Mouse (Mus musculus) hindbrain, embryonic 14.5 days (tissue): Measurements from ENCODE around the gene Stat5a. TPM values are rescaled to one million over a fixed set of nuclear protein-coding genes. Genes with fewer than 3 reads are reported as not detected.
A peak's percentile ranks its signal among the peaks of the same experiment; 100 is the strongest.

Experiments used
- ATAC-seq: fragments of 200-750 bp; cut with Nextera tagmentation; 2 replicates; pipeline ENCODE4 v1.8.0; 2017; ENCODE audit warnings: moderate number of reproducible peaks, mild to moderate bottlenecking, moderate TSS enrichment, moderate library complexity; ENCODE audit not compliant: low FRiP score
- DNase-seq: peaks from one replicate; pipeline ENCODE4 v3.0.0-alpha.2; 2015; ENCODE audit warnings: low spot score
- H3K27ac ChIP-seq: fragments of 300-500 bp; sonication (generic); 2 replicates; pipeline ENCODE4 v1.5.1; 2014; ENCODE audit warnings: mild to moderate bottlenecking, moderate library complexity
- H3K27me3 ChIP-seq: fragments of 300-500 bp; sonication (generic); 2 replicates; pipeline ENCODE4 v1.6.1; 2014; ENCODE audit warnings: mild to moderate bottlenecking, low read length, mixed read lengths; ENCODE audit not compliant: control insufficient read depth, insufficient read depth
- H3K36me3 ChIP-seq: fragments of 300-500 bp; sonication (generic); replicated peaks from 2 replicates; pipeline ENCODE4 v1.6.1; 2014; ENCODE audit not compliant: control insufficient read depth, insufficient read depth
- H3K4me1 ChIP-seq: fragments of 300-500 bp; sonication (generic); replicated peaks from 2 replicates; pipeline ENCODE4 v1.6.1; 2014; ENCODE audit warnings: antibody characterized with exemption, low read length, mixed read lengths; ENCODE audit not compliant: control insufficient read depth, insufficient read depth
- H3K4me2 ChIP-seq: fragments of 300-500 bp; sonication (generic); replicated peaks from 2 replicates; pipeline ENCODE4 v1.6.1; 2014; ENCODE audit warnings: mild to moderate bottlenecking, moderate library complexity
- H3K4me3 ChIP-seq: fragments of 300-500 bp; sonication (generic); replicated peaks from 2 replicates; pipeline ENCODE4 v1.5.1; 2014; ENCODE audit warnings: mild to moderate bottlenecking, low read length
- H3K9ac ChIP-seq: fragments of 300-500 bp; sonication (generic); 2 replicates; pipeline ENCODE4 v1.6.1; 2014
- H3K9me3 ChIP-seq: fragments of 300-500 bp; sonication (generic); 2 replicates; pipeline ENCODE4 v1.6.1; 2016; ENCODE audit warnings: low read length; ENCODE audit not compliant: control insufficient read depth
- WGBS: fragments of 180-500 bp; shearing (Covaris S2); extraction: QIAGEN DNeasy Blood & Tissue Kit; methylation state at CpG from one replicate; pipeline ENCODE4 v1.1.7; 2014; 5-methylcytosine and 5-hydroxymethylcytosine counted together
- polyA plus RNA-seq: library from polyadenylated mRNA; unstranded; fragments of >200 nt; fragmentation: Nextera tagmentation; extraction: Ambion mirVana; gene quantifications from 2 replicates; pipeline ENCODE4 v1.2.1, GENCODE M21; 2014

Gene Stat5a
- polyA plus RNA-seq, 1 experiment from 2014 or later = 1.4 TPM

DNA sequence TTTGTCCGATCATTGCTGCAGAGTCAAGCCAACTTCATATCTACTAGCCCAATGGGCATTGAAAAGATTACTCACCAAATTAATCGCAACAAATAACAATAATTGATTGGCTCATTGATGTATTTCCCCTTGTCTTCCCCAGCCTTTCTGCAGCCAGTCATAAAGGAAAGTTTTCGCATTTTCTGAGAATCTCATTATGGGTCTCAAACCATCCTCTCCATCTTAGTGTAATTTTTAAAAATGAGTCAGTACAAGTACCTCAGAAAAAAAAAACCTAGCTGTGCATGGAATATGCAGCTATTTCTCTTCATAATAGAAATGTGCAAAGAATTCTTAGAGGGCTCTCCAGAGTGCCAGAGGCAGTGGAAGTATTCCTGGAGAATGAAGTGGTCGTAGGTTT lies 15.0 kb upstream of the Stat5a start:
- Histone ChIP-seq H3K4me2 (no peak overlapping the region), H3K36me3 (no peaks in the 10 kb centered on the region), H3K9me3 (no peaks in the 10 kb centered on the region), H3K4me3 (no peak overlapping the region), H3K9ac (no peak overlapping the region), H3K27me3 (no peaks in the 10 kb centered on the region), H3K4me1 (peaks cover 15% of the 10 kb centered on the region), H3K27ac (no peak overlapping the region)
- ATAC-seq (no peak), DNase-seq (no peak)
- WGBS = 89% methylated on average over 4 of the region's 4 CpGs

DNA sequence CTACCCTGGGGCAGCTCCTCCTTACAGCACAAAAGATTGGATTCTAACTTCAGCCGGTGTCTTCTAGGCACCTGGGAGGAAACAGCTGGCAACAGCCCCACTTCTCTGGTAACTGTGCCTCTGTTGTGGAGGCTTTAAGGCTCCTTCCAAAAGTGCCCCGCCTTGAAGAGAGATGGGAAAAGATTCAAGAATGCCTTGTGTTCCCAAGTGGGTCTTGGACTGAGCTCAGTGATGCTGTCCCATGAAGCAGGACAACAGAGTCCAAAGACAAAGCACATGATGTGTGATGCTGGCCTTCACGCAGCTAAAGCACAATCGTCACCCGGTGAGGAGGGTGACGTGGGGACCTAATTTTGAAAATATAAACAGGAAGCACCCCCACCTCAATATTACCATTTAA lies 13.4 kb upstream of the Stat5a start:
- WGBS = 86% methylated on average over 6 of the region's 6 CpGs
- no peak overlapping the region for H3K27ac ChIP-seq
- no peak overlapping the region for H3K4me2 ChIP-seq
- no peaks in the 10 kb centered on the region for H3K27me3 ChIP-seq
- no peaks in the 10 kb centered on the region for H3K9me3 ChIP-seq
- H3K4me3 ChIP-seq = no peak overlapping the region
- ATAC-seq = no peak
- DNase-seq = no peak
- peaks cover 20% of the 10 kb centered on the region for H3K4me1 ChIP-seq
- H3K36me3 ChIP-seq = no peaks in the 10 kb centered on the region
- H3K9ac ChIP-seq = no peak overlapping the region

DNA sequence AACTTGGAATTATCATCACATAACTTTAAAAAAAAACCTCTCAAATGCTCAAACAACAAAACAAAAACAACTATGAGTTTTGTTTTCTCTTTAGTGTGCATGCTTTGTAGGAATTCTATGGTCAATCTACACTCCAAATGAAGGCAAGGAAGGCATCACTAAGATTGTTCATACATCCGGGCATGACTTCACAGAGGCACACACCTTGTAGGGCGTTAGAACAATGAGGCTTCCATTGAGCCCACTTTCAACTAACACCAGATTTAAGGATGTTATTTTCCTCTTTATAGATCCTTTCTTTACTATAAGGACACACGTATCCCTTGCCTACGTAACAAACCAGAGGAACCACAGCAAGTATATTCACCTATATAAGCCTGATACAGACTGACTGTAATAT lies 11.6 kb upstream of the Stat5a start:
- DNase-seq = no peak
- peaks cover 27% of the 10 kb centered on the region for H3K4me1 ChIP-seq
- H3K27me3 ChIP-seq = no peaks in the 10 kb centered on the region
- no peak for ATAC-seq
- no peaks in the 10 kb centered on the region for H3K9me3 ChIP-seq
- 95% methylated on average over 4 of the region's 4 CpGs for WGBS
- H3K36me3 ChIP-seq = no peaks in the 10 kb centered on the region
- no peak overlapping the region for H3K27ac ChIP-seq
- H3K4me2 ChIP-seq = no peak overlapping the region
- H3K4me3 ChIP-seq = no peak overlapping the region
- H3K9ac ChIP-seq = no peak overlapping the region

DNA sequence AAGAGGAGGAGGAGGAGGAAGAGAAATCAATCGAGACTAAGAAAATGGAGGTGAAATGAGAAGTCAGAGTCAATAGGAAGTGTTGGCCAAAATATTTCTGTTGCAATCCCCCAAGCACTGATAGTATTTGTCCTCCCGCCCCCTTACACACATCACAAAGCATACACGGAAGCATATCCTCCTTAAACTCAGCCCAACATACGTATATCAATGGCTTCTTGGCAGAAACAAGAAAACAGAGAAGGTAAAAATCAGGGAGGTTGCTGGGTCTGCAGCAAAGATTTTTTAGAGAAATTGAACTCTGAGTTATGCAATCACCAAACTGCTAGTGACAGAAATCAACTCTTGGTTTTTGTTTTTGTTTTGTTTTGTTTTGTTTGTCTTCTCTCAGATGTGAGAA lies 11.1 kb upstream of the Stat5a start:
- WGBS = 85% methylated on average over 4 of the region's 4 CpGs
- H3K36me3 ChIP-seq = no peaks in the 10 kb centered on the region
- no peaks in the 10 kb centered on the region for H3K27me3 ChIP-seq
- H3K27ac ChIP-seq = no peak overlapping the region
- H3K4me3 ChIP-seq = no peak overlapping the region
- H3K4me2 ChIP-seq = peak overlapping the region; percentile 92
- DNase-seq (no peak), ATAC-seq (no peak)
- no peaks in the 10 kb centered on the region for H3K9me3 ChIP-seq
- peaks cover 27% of the 10 kb centered on the region for H3K4me1 ChIP-seq
- H3K9ac ChIP-seq = no peak overlapping the region

DNA sequence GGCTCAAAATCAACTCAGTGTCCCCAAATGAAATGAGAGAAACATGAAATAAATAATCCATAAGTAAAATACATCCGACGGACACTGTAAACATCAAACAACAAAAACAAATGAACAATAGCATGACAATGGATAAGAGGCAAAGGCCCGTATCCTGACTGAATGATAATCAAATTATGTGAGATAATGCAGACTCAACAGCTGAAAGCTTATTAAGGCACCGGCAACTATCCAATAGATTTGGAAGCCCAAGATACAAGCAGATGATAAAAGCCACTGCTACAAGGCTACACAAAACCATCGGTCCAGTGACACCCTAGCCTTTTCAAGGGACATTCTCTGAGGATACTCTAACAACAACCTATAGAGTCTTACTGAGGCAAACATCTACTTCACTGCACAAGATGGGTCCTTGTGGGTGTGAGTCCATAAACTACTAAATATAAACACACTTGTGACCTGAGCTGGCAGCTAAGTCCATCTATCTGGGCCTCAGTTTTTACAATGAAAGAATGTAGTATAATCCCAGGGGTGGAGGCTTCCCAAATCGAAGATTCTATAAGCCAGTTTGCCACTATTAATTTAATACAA lies 10.3 kb upstream of the Stat5a start:
- peak overlapping the region; percentile 95 for H3K9ac ChIP-seq
- WGBS = 59% methylated on average over 6 of the region's 6 CpGs

DNA sequence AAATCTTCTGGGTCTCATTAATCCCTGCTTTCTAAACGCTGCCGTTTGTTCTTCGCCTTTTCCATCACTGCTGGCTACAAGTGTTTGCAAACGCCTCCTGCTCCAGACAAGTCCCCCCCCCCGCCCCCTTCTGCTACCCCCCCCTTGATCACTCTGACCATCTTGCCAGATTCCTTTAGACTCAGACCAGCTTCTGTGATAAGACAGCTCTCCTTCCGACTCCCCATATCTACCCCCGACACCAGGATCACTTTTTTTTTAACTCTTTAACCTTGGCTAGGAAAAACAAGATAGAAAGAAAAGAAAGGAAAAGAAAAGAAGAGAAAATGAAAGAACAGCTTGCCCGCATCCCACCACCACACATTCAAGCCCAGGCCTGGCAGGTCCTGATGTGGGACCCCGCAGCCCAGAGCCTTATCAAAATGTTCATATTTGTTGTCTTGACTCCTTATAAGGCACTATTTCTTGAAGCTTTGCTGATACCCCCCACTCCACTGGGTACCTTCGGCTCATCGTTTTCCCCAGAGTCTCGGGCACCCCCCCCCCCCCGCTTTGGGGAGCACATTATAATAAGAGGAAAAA lies 9.6 kb upstream of the Stat5a start:
- Histone ChIP-seq H3K4me2 (peak overlapping the region; percentile 92), H3K27ac (peak overlapping the region; percentile 86), H3K36me3 (no peaks in the 10 kb centered on the region), H3K9me3 (no peaks in the 10 kb centered on the region), H3K9ac (peak overlapping the region; percentile 95), H3K4me3 (peak overlapping the region; percentile 97), H3K27me3 (no peaks in the 10 kb centered on the region), H3K4me1 (peaks cover 27% of the 10 kb centered on the region)
- 2% methylated on average over 13 of the region's 13 CpGs for WGBS
- no peak for DNase-seq
- ATAC-seq = no peak

More for the DNA sequence above, 10.3 kb upstream of the Stat5a start:
- DNase-seq = no peak
- Histone ChIP-seq H3K9me3 (no peaks in the 10 kb centered on the region), H3K4me2 (peak overlapping the region; percentile 92), H3K4me3 (peak overlapping the region; percentile 97), H3K27ac (no peak overlapping the region), H3K4me1 (peaks cover 27% of the 10 kb centered on the region), H3K36me3 (no peaks in the 10 kb centered on the region), H3K27me3 (no peaks in the 10 kb centered on the region)
- ATAC-seq = no peak

DNA sequence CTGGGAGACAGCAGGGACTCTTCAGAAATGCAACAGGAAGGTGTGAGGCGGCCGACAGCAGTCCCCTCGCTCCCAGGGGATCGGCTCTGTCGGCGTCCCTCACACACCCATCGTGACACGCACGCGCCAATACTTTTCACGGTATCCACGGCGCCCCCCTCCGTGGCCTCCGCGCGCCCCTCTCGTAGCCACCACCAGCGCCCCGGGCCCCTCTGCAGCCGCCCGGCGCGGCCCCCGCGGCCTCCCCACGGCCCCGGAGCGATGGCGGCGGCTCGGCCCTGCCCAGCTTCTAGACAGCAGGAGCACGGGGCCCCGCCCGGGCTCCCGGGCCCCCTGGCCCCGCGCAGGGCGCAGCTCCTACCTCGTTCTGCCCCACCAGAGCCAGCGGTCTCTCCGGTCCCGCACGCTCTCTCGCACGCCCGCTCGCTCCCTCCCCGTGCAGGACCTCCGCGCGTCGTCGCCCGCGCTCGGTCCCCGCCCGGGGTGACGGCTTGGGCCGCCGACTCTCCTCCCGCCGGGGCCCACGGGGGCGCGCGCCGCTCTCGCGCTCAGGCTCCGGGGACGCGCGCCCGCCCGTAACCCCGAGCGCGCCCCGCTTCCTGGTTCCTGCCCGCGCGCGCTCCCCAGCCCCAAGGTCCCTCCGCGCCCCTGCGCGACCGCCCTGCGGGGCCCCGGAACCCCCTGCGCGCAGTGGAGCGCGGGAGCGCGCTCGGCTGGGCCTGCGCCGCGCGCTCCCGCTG lies 8.9 kb upstream of the Stat5a start, which contains the start of gene Stat5b:
Stat5b (minus strand) TSS at position 687 of the 740 bp plus-strand sequence.
- WGBS = under 1% methylated on average over 85 of the region's 104 CpGs
- Histone ChIP-seq H3K36me3 (no peaks in the 10 kb centered on the region), H3K4me3 (peak within 1 kb of the TSS; percentile 97), H3K9me3 (no peaks in the 10 kb centered on the region), H3K4me1 (peaks cover 27% of the 10 kb centered on the region), H3K4me2 (peak within 1 kb of the TSS; percentile 92), H3K27me3 (no peaks in the 10 kb centered on the region), H3K27ac (peak within 1 kb of the TSS; percentile 86), H3K9ac (peak within 1 kb of the TSS; percentile 95)
- peak; percentile 75 for DNase-seq
- peak; percentile 77 for ATAC-seq

DNA sequence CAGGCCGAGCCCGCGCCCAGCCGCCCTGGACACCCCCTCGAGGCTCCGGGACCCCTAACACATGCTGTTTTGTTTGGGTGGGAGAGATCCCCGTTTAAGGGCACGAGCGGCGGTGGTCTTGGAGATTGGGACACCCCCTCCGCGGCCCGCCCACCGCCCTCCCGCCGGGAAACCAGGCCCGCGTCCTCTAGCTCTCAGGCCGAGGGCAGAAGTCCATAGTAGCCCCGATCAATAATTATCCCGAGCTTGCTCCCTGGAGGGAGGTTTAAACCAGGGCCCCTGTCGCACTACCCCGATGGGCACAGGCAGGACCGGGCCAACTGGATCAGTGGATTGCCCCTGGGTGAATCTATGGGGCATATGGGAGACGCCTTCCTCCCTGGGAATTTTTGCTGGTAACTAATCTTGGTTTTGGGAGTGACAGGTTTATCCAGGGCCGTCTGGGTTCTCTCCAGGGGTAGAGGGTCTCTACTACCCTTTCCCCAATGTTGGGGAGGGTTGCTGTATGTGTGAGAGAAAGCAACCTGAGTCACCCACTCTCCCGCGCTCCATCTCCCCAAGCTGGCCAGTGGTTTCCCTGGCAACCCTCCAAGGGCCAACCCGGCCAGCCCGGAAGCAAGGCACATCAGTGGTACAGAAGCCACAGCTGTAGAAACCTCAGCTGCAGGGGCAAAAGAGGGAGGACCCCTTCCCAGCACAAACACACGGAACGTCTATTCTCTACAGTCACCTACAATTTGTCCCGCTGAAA lies 8.2 kb upstream of the Stat5a start:
- peak; percentile 45; the same call in 1 of the 2 replicates for ATAC-seq

DNA sequence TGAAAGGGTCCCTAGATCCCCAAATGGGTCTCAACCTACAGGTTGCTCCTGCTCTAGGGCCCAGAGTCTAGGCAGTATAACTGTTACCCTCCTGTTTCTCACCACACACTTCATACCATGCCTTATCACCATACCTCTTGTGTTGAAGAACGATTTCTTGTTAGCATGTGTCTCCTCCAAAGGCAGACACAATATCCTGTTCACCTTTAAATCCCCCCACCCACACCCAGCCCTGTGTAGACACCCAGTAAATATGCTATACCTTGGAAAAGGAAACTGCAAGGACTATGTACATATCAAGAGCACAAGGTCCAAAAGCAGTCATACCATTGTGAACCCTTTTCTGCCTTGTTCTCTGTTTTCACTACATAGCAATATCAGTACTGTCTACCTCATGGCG lies 7.1 kb upstream of the Stat5a start:
- H3K27me3 ChIP-seq = no peaks in the 10 kb centered on the region
- ATAC-seq = no peak
- DNase-seq = no peak
- no peak overlapping the region for H3K9ac ChIP-seq
- no peak overlapping the region for H3K27ac ChIP-seq
- H3K4me2 ChIP-seq = no peak overlapping the region
- no peak overlapping the region for H3K4me3 ChIP-seq
- H3K9me3 ChIP-seq = no peaks in the 10 kb centered on the region
- no peaks in the 10 kb centered on the region for H3K36me3 ChIP-seq
- H3K4me1 ChIP-seq = peaks cover 27% of the 10 kb centered on the region
- 92% methylated on average over 2 of the region's 2 CpGs for WGBS

More for the DNA sequence above, 8.2 kb upstream of the Stat5a start:
- H3K27me3 ChIP-seq = no peaks in the 10 kb centered on the region
- peaks cover 27% of the 10 kb centered on the region for H3K4me1 ChIP-seq
- DNase-seq = peak; percentile 32
- H3K9me3 ChIP-seq = no peaks in the 10 kb centered on the region
- peak overlapping the region; percentile 92 for H3K4me2 ChIP-seq
- 1% methylated on average over 33 of the region's 33 CpGs for WGBS
- peak overlapping the region; percentile 97 for H3K4me3 ChIP-seq
- peak overlapping the region; percentile 95 for H3K9ac ChIP-seq
- H3K27ac ChIP-seq = peak overlapping the region; percentile 86
- no peaks in the 10 kb centered on the region for H3K36me3 ChIP-seq
